Mouse (Mus musculus) lung, adult 18-20 months (tissue): ENCODE measurements around the gene Cenpn.

ENCODE experiments used
- DNase-seq, 2 experiments: peaks; one replicate each; pipeline ENCODE4 v3.0.0; 2022; ENCODE audit warnings: mixed read lengths in 2 of 2

Gene Cenpn

DNA sequence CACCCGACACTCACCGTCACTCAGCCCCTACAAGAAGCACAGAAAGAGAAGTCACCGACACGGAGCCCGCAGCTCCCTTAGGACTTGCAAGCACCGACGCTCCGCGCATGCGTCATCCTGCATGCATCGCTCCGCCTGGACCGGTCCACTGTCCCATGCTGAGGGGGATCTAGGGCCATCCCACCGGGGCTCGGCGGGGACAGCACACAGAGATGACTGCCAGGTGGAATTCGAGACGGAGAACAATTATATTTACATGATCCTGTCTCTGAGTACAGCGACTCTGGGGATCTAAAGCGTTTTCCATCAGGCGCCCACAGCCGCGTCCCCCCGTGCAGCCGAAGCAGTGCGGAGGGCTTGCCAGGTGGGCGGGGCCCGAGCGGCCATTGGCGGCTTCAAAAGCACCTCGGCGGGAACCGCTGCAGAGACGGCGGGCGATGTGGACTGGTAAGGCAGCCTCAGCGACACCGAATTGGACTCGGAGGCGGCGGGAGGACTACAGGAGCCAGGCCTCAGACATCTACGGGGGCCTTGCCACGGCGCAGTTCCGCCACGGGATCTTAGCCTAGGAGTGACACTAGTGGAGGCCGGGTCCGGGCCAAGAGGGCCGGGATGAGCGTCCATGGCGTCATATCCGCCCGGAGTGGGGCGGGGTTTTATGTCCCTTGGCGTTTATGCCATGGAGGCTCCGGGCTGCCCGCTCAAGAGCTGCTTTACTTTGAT, at the start of gene Cenpn, which contains the start of gene Cmc2:
Gene Cenpn, plus strand, starts transcription at position 394 of the 723 bp plus-strand sequence.
Gene Cmc2, minus strand, starts transcription at position 119 of the 723 bp plus-strand sequence.
- peak; percentile 88 to 90 for DNase-seq

DNA sequence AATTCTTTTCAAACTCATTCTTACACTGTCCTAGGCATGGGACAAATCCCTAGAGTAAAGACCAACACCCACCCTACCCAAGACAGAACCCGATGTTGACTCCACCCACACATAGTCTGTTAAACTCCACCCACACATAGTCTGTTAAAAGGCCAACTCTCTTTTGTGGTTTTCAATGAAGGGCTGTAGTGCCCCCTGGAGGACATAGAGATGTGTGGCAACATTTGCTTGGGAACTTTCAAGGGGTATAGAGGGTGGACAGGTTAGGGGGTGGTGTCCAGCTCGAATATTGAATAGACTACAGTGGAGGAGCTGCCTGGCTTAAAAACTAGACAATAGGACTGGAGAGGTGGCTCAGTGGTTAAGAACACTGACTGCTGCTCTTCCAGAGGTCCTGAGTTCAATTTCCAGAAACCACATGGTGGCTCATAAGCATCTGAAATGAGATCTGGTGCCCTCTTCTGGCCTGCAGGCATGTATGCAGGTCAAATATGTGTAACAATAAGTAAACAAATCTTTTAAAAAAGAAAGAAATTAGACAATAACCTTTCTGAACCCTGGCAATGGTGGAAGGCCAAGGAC, 48.7 kb upstream of the Cenpn start:
- DNase-seq = no peak

DNA sequence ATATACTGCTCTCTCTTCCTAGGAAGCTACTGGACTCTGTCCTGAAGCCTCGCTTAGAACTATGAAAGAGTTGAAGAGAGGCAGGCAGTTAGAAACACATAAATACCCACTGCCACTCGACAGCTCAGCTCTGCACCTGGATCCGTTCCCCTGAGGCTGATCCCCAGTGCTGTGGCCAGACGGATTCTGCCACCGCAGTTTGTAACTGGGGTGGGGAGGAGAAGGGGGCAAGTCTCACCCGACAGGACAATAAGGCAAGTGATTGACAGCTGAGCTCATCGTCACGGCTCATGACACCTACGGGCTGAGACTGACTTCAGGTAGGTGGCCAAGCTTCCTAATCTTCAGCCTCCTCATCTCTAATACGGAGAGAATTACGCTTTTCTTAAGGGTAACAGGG, 47.9 kb upstream of the Cenpn start:
- no peak for DNase-seq

DNA sequence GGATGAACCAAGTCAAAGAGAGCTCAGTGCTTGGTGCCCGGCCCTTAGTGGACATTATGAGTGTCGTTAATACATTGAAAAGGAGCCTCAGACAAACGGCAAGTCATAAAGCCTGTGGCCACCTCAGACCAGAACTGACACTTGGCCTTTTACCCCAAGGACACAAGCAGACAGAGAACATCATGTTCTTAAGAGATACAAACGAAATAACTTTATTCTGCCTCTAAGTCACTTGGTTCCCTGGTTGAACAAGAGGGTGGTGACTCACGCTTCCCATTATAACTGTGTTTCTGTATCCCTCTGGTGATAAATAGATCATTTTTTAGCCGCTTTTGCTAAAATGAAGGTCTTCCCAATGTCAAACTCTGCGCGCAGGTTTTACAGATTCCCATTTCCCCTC, 47.5 kb upstream of the Cenpn start:
- DNase-seq = no peak

DNA sequence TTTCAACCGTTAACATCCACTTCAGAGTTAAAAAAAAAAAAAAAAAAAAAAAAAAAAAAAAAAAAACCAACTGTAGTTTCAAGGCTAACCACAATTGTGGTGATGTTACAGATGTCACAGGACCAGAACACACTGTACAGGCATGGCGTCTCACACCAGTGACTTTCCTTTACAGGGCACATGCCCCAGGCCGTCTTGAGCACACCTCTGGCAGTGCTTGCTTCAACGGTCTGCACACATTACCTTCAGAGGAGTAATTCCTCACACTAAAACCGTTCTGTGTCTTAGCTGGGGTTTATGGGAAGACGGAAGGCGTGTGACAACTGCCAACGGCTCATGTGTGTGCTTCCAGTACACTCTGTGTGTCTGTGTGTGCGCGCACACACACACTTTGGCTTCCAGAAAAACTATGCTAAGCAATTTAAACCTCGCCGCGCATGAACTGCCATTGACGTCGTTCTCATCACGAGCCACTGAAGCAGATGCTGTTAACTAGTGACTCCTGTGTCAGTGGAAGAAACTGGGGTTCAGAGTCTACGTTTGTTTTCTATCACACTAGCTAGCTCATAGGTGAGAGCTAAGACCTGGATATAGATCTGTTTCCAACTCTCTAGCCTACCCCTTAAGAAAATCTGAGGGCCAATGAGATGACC, 45.6 kb upstream of the Cenpn start:
- no peak for DNase-seq

DNA sequence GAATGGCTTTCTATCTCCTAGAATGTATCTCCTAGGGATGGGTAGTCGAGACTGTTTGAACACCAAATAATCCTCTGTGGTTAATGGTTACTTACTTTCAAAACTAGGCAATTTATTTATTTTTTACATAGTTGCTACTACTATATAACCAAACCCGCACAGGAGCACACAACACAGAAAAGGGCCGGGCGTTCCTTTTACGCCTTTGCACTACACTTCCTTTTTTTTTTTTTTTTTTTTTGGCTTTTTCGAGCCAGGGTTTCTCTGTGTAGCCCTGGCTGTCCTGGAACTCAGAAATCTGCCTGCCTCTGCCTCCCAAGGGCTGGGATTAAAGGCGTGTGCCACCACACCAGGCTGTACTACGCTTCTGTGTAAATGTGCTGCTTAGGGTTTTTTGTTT, 40.1 kb upstream of the Cenpn start:
- no peak for DNase-seq

DNA sequence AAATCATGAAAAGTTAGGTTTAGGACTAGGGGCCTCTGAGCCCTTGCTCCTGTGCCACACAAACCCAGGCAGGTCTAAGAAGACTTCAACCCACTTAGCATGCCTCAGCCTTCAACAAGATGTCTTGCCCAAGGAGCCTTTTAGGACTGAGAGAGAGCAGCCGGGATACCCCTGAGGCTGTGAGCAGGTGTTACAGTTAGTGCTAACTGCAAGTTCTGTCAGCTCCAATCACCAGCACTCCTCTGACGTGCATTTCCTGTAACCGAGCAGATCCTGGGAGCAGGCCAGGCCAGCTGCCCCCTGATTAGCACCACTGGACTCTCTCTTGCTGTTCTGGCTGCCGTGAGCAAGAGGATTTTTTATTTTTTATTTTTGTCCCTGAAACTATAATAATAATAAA, 33.7 kb upstream of the Cenpn start:
- DNase-seq = no peak

DNA sequence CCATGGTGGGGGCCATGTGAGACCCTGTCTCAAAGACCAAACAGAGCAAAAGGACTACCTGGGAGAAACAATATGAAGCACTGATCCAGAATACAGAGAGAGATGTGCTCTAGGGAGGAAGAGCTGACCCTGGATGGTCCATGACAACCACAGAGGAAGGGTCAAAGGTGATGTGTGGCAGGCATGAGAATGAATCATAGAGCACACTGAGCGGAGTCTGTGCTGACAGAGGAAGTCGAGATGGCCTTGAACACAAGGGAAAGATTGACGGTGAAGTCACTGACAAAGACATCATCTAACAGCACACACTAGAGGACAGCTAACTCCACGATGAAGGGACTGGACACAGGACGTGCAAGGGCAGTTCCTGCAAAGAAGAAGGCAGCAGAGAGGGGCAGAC, 30.1 kb upstream of the Cenpn start:
- DNase-seq = no peak

DNA sequence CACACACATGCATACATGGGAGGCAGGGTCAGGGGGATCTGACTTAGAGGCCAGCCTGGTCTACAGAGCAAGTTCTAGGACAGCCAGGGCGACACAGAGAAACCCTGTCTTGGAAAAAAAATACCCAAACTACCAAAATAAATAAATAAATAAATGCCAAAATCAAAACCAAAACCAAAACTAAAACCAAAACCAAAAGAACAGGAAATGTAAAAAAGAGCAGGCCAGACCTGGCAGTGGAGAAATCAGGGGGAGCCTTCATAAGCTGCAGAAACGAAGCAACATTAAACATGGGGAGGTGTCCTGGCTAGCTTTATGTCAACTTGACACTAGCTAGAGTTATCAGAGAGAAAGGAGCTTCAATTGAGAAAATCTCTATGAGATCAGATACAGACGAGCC, 29.4 kb upstream of the Cenpn start:
- DNase-seq = no peak

DNA sequence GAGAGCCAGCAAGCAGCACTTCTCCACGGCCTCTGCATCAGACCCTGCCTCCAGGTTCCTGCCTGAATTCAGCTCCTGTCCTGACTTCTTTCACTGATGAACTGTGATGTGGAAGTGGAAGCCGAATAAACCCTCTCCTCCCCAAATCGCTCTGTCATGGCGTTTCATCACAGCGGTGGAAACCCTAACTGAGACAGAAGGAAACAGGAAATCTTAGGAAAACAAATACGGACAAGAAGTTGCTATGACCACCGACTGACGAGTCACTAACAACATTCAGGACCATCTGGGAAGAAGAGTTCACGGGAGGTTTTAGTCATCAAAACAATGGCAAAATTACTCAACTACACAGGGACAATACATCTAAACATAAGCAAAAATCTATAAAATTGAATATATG, 28.9 kb upstream of the Cenpn start:
- DNase-seq = no peak

DNA sequence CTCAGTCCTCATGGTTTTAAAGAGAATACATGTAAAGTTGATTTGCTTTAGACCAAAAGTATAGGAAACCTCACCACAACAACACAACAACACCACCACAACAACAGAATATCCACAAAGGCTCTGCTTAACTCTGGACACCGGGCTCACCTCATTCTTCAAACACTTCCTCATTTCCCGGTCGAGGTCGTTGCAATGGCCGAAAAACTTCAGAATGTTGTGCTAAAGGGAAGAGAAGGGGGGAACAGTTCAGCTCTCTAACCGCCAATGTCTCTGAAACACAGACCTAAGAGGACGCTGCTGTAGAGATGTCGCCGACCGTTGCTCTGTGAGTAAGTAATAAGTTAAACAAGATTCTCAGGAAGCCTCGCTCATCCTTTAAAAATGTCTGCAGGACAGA, 27.6 kb upstream of the Cenpn start:
- no peak for DNase-seq

DNA sequence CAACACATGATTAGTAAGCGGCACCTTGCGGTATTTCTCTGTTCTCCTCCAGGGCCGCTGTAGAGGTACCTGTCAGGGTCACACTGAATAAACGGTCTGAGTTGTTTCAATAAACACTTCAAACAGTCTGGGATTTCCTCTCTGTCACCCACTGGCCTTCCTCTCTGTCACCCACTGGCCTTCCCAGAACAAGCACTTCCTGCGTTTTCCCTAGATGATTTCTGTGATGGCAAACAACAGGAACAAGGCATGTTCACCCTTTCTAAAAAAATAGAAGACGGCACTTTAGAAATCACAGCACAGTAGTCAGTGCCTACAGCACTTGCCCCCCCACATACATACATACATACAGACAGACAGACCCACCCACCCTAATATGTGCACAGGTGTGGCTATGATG, 26.0 kb upstream of the Cenpn start:
- no peak for DNase-seq

DNA sequence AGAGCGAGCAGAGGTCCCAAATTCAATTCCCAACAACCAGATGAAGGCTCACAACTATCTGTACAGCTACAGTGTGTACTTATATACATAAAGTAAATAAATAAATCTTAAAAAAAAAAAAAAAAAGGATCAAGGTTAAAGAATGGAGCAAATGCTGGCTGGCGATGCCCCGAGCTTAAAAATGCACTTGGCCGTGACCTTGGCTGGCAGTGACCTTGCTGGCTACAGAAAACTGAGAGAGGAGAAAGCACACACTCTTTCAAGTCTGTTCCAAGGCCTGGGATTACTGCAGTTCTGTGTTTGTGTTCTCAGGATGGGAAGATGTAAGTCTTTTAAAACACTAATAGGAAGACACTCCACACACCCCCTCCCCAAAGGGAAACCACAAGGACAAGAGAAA, 16.8 kb upstream of the Cenpn start:
- DNase-seq = no peak

DNA sequence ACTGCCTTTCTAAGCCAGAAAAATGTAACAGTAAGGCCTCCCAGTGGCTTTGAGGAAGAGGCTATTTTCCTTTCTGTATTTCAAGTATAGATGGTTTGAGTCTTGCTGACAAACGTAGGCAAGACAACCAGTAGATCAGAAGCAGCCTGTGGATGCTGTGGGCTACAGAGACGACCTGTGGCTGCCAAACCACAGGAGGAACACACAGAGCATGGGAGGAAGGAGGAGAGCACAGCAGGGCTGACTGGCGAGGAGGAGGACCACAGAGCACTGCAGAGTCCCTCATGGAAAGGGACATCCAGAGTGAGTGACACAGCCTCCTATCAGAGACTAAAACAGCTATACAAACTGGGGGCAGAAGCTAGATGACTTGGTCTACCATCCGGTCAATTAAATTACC, 16.3 kb upstream of the Cenpn start:
- no peak for DNase-seq

DNA sequence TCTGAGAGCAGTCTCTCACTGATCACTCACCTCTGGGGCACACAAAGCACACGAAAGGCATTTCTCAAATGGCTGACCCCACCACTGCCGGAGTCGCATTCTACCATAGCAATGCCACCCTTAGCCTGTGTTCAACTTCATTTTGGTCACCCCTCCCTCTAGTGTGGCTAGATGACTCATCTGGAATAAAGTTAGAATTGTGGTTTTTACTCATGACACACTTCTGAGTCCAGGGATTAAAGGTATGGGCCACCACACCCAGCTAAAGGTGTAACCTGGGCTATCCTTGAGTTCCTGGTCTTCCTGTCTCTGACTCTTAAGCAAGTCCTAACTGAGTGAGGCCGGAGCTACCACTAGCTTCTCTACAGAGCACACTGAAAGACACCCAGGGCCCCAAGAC, 15.7 kb upstream of the Cenpn start:
- DNase-seq = no peak

DNA sequence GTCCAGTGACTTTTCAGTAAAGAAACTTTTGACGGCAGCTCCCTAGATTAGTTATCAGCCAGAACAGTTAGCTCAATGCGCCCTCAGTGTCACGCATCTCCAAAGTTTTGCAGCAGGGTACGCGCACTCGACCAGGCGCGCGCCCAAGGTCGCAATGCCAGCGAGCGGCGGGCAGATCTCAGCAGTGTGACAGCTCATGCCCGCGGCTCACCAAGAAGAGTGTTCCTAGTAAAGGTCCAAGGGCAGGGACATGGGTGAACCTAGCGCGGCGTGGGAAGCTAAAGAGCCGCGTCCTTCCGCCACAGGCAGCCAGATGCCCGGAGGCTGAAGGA, 559 bp upstream of the Cenpn start:
- DNase-seq = no peak

DNA sequence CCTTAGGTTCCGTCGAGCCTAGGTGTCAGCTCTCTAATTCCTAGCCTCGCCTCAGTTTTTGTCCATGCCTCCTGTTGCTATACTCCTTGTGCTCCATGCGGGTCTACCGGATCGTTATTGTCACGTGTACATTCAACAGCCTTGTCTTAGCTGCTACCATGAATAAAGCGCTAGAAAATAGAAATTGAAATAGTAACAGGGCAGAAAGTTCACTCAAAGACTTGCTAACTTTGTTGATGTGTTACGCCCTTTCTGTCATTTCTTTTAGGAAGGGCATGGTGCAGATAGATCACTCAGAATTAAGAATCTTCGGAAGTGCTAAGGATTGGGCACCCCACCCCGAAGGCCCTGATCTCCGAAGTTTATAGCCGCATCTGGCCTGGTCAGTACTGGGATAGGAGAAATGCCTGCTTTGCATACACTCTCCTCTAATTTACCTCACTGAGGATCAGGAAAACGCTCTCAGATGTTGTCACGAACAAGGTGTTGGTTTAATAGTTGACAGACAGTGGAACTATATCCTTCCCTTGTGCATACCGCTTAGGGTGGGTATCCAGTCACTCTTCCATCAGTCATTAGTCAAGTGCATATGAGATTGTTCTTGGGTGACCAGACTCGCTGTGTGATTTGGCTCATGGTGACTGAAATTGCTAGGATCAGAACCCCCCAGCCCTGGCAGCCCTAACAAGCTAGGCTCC, 679 bp downstream of the Cenpn start:
- DNase-seq = no peak

DNA sequence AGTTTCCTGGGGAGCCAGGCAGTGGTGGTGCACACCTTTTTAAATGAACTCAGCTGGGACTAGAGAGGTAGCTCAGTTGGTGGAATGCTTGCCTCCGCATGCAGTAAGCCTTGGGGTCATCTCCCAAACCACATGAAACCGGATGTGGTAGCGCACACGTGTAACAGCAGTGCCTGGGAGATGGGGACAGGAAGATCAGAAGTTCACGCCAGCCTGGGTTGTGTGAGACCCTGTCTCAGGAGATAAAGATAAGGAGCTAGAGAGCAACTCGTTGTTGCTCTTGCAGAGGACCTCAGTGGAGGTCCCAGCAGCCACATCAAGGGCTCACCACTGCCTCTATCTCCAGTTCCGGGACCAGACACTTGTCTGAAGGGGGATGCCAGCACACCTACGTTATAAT, 2.0 kb downstream of the Cenpn start:
- DNase-seq = no peak

DNA sequence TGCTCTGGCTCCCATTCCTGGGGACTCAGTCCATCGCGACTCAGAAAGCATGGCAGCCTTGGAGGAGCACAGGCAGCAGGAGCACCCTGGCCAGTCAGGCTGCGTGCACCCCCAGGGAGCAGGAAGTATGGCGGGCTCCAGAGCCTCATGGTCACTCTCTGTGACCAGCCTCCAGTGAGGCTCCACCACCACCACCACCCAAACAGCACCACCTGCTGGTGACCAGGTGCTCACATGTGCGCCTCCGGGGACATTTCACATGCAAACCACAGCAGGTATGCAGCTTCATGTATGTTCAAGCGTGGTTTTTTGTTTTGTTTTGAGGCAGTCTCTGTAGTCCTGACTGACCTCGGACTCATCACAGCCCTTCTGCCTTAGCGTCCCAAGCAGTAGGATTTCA, 6.3 kb downstream of the Cenpn start:
- DNase-seq = peak in 1 of 2 experiments; percentile 36

DNA sequence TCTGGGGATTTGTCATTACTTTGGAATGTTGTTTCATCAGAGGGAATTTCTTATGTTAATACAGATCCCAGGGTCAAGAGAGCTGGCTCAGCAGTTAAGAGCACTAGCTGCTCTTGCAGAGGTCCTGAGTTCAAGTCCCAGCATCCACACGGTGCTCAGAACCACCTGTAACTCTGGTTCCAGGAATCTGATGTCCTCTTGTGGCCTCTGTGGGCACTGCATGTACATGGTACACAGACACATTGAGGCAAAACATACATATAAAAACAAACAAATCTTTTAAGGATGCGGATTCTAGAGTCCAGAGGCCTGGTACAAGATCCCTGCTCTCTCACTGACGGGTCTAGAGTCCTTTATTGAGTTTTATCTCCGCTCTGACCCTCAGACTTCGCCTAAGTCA, 7.1 kb downstream of the Cenpn start:
- no peak for DNase-seq

DNA sequence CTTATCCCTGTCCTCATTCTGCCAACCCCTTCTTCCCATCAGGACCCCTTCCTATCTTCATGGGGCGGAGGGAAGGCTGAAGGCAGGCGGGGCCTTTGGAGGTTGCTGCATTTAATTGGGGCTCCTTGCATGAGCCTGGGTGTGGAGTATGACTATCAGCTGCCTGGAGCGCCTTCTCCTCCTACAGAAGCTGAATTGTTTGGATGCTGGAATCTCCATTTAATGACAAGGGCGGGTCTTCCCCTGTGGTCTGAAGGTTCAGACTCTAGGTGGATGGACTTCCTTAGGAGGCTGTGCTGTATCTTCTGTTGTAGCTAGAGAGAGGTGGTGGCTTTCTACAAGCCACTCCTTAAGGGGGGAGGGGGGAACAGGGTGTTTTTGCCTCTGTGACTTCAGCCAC, 13.4 kb downstream of the Cenpn start:
- no peak for DNase-seq

DNA sequence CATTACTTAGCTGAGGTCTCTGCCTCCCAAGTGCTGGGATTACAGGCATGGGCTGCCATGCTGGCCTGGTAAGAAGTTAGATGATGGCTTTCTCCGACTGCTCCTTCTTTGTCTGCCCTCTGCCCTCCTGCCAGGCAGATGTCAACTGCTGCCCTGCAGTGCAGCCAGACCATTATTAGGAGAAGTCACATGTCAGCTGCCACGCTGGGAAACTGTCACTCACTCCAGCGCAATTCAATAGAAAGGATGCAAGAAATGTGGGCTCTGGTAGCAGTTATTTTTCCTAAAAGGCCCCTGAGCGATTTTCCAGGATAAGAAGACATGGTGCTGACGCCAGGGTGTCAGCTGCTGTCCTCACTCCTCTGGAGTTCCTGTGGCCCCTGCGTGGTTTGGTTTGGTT, 14.0 kb downstream of the Cenpn start:
- DNase-seq = no peak

DNA sequence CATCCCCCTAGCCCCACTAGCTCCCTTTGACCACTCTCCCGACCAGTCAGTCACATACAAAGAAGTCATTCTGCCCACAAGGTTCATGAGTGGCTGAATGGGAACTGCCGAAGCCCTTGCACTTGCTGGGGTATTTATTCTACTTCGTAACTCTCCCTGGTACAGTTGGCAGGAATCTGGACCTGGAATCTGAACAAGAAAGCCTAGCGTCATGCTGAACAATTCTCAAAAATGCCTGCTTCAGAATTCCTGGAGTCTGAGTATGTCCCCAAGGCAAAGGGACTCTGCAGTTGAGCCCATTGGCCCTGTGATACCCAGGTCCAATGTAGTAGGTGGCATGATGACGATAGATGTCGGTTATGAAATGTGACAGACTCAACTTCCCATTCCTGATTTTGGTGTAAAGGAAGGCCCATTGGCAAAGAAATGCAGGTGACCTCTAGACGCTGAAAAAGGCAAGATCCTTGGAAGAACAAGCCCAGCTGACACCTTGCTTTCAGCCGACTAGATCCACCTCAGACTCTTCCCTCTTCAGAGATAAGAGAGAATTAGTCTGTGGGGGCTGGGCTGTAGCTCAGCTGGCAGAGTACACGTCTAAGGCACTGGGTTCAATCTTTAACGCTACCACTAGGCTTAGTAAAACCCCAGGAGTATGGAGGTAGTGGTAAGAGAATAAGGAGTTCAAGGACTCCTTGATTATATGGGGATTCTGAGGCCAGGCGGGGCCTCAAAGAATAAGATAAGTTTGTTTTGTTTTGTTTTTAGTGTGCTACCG, 20.9 kb downstream of the Cenpn start:
- peak in 1 of 2 experiments; percentile 23 for DNase-seq
